Mouse (Mus musculus): ENCODE data around the gene Rnf26. TPM values are rescaled to one million over a fixed set of nuclear protein-coding genes. Genes with fewer than 3 reads are reported as not detected.

The Rnf26 gene
- polyA plus RNA-seq, 1 experiment from 2014 or later = 75.7 TPM

GRCm38 (mm10) chr9:44107110-44107509 is 6.2 kb downstream of the Rnf26 start, which contains the start of gene C1qtnf5:
Gene C1qtnf5, plus strand, starts transcription at chr9:44107245.
- peak; percentile 79 for DNase-seq (ENCODE audit: low spot score)
- Histone ChIP-seq H3K27me3 (replicated peaks; ENCODE audit: control insufficient read depth, insufficient read depth, low read length) (no peaks in the 10 kb centered on the region), H3K9me3 (ENCODE audit: control insufficient read depth, low read length) (no peaks in the 10 kb centered on the region), H3K4me3 (ENCODE audit: low read depth, low read length) (peak within 1 kb of the TSS; percentile 6; the same call in 1 of the 2 replicates), H3K36me3 (ENCODE audit: control insufficient read depth, insufficient read depth, low read length) (peaks cover 28% of the 10 kb centered on the region), H3K9ac (ENCODE audit: low read length) (0 out of 2 replicates have a peak within 1 kb of the TSS, but pooled peaks have one; percentile 10), H3K4me1 (replicated peaks; ENCODE audit: control insufficient read depth, insufficient read depth, low read length) (peaks cover 45% of the 10 kb centered on the region), H3K4me2 (ENCODE audit: low read length) (peak within 1 kb of the TSS; percentile 37), H3K27ac (ENCODE audit: low read depth) (peak within 1 kb of the TSS; percentile 69)
- peak; percentile 44 for ATAC-seq (replicated peaks; ENCODE audit: low FRiP score, low TSS enrichment, low read depth)
- WGBS = 37% methylated on average over 8 of the region's 8 CpGs

GRCm38 (mm10) chr9:44106596-44106995 is 6.7 kb downstream of the Rnf26 start:
- WGBS = 81% methylated on average over 4 of the region's 4 CpGs
- H3K4me1 ChIP-seq (replicated peaks; ENCODE audit: control insufficient read depth, insufficient read depth, low read length) = peaks cover 45% of the 10 kb centered on the region

GRCm38 (mm10) chr9:44106182-44106581 is 7.1 kb downstream of the Rnf26 start:
- Histone ChIP-seq H3K27ac (ENCODE audit: low read depth) (no peak overlapping the region), H3K27me3 (replicated peaks; ENCODE audit: control insufficient read depth, insufficient read depth, low read length) (no peaks in the 10 kb centered on the region), H3K4me1 (replicated peaks; ENCODE audit: control insufficient read depth, insufficient read depth, low read length) (peaks cover 45% of the 10 kb centered on the region), H3K4me3 (ENCODE audit: low read depth, low read length) (no peak overlapping the region), H3K9ac (ENCODE audit: low read length) (no peak overlapping the region), H3K9me3 (ENCODE audit: control insufficient read depth, low read length) (no peaks in the 10 kb centered on the region), H3K36me3 (ENCODE audit: control insufficient read depth, insufficient read depth, low read length) (peaks cover 28% of the 10 kb centered on the region), H3K4me2 (ENCODE audit: low read length) (no peak overlapping the region)
- DNase-seq (ENCODE audit: low spot score) = no peak
- ATAC-seq (replicated peaks; ENCODE audit: low FRiP score, low TSS enrichment, low read depth) = no peak
- 93% methylated on average over 7 of the region's 7 CpGs for WGBS

More at GRCm38 (mm10) chr9:44106596-44106995, 6.7 kb downstream of the Rnf26 start:
- Histone ChIP-seq H3K27me3 (replicated peaks; ENCODE audit: control insufficient read depth, insufficient read depth, low read length) (no peaks in the 10 kb centered on the region), H3K4me2 (ENCODE audit: low read length) (no peak overlapping the region), H3K27ac (ENCODE audit: low read depth) (peak overlapping the region; percentile 69; the same call in 1 of the 2 replicates), H3K9ac (ENCODE audit: low read length) (no peak overlapping the region), H3K9me3 (ENCODE audit: control insufficient read depth, low read length) (no peaks in the 10 kb centered on the region), H3K36me3 (ENCODE audit: control insufficient read depth, insufficient read depth, low read length) (peaks cover 28% of the 10 kb centered on the region), H3K4me3 (ENCODE audit: low read depth, low read length) (no peak overlapping the region)
- DNase-seq (ENCODE audit: low spot score) = no peak
- ATAC-seq (replicated peaks; ENCODE audit: low FRiP score, low TSS enrichment, low read depth) = no peak

- DNase-seq (ENCODE audit: low spot score) (no peak), ATAC-seq (replicated peaks; ENCODE audit: low FRiP score, low TSS enrichment, low read depth) (no peak)
- WGBS = 85% methylated on average over 10 of the region's 10 CpGs
- Histone ChIP-seq H3K27me3 (replicated peaks; ENCODE audit: control insufficient read depth, insufficient read depth, low read length) (no peaks in the 10 kb centered on the region), H3K9ac (ENCODE audit: low read length) (no peak overlapping the region), H3K4me1 (replicated peaks; ENCODE audit: control insufficient read depth, insufficient read depth, low read length) (peaks cover 45% of the 10 kb centered on the region), H3K4me3 (ENCODE audit: low read depth, low read length) (no peak overlapping the region), H3K4me2 (ENCODE audit: low read length) (no peak overlapping the region), H3K36me3 (ENCODE audit: control insufficient read depth, insufficient read depth, low read length) (peaks cover 28% of the 10 kb centered on the region), H3K9me3 (ENCODE audit: control insufficient read depth, low read length) (no peaks in the 10 kb centered on the region), H3K27ac (ENCODE audit: low read depth) (no peak overlapping the region)
These were observed 7.5 kb downstream of the Rnf26 start for GRCm38 (mm10) chr9:44105781-44106180.

GRCm38 (mm10) chr9:44104881-44105280 is 8.4 kb downstream of the Rnf26 start:
- Histone ChIP-seq H3K4me3 (ENCODE audit: low read depth, low read length) (no peak overlapping the region), H3K27me3 (replicated peaks; ENCODE audit: control insufficient read depth, insufficient read depth, low read length) (no peaks in the 10 kb centered on the region), H3K36me3 (ENCODE audit: control insufficient read depth, insufficient read depth, low read length) (peaks cover 28% of the 10 kb centered on the region), H3K4me1 (replicated peaks; ENCODE audit: control insufficient read depth, insufficient read depth, low read length) (peaks cover 38% of the 10 kb centered on the region), H3K9me3 (ENCODE audit: control insufficient read depth, low read length) (no peaks in the 10 kb centered on the region), H3K4me2 (ENCODE audit: low read length) (no peak overlapping the region), H3K9ac (ENCODE audit: low read length) (no peak overlapping the region), H3K27ac (ENCODE audit: low read depth) (no peak overlapping the region)
- DNase-seq (ENCODE audit: low spot score) (no peak), ATAC-seq (replicated peaks; ENCODE audit: low FRiP score, low TSS enrichment, low read depth) (no peak)
- 87% methylated on average over 7 of the region's 7 CpGs for WGBS

GRCm38 (mm10) chr9:44101490-44101889 is 11.8 kb downstream of the Rnf26 start, which contains the start of gene Mfrp:
Gene Mfrp, plus strand, starts transcription at chr9:44101729.
- Histone ChIP-seq H3K36me3 (ENCODE audit: control insufficient read depth, insufficient read depth, low read length) (peaks cover 18% of the 10 kb centered on the region), H3K9me3 (ENCODE audit: control insufficient read depth, low read length) (no peaks in the 10 kb centered on the region), H3K4me2 (ENCODE audit: low read length) (no peak within 1 kb of the TSS), H3K27me3 (replicated peaks; ENCODE audit: control insufficient read depth, insufficient read depth, low read length) (no peaks in the 10 kb centered on the region), H3K4me1 (replicated peaks; ENCODE audit: control insufficient read depth, insufficient read depth, low read length) (peaks cover 4% of the 10 kb centered on the region), H3K9ac (ENCODE audit: low read length) (no peak within 1 kb of the TSS), H3K4me3 (ENCODE audit: low read depth, low read length) (no peak within 1 kb of the TSS), H3K27ac (ENCODE audit: low read depth) (no peak within 1 kb of the TSS)
- WGBS = 73% methylated on average over 9 of the region's 9 CpGs
- ATAC-seq (replicated peaks; ENCODE audit: low FRiP score, low TSS enrichment, low read depth) = no peak
- DNase-seq (ENCODE audit: low spot score) = no peak

GRCm38 (mm10) chr9:44096536-44096935 is 16.8 kb downstream of the Rnf26 start:
- Histone ChIP-seq H3K4me2 (ENCODE audit: low read length) (no peak overlapping the region), H3K9me3 (ENCODE audit: control insufficient read depth, low read length) (no peaks in the 10 kb centered on the region), H3K4me3 (ENCODE audit: low read depth, low read length) (no peak overlapping the region), H3K27me3 (replicated peaks; ENCODE audit: control insufficient read depth, insufficient read depth, low read length) (no peaks in the 10 kb centered on the region), H3K4me1 (replicated peaks; ENCODE audit: control insufficient read depth, insufficient read depth, low read length) (no peaks in the 10 kb centered on the region), H3K36me3 (ENCODE audit: control insufficient read depth, insufficient read depth, low read length) (peaks cover 22% of the 10 kb centered on the region), H3K27ac (ENCODE audit: low read depth) (no peak overlapping the region), H3K9ac (ENCODE audit: low read length) (no peak overlapping the region)
- no peak for ATAC-seq (replicated peaks; ENCODE audit: low FRiP score, low TSS enrichment, low read depth)
- DNase-seq (ENCODE audit: low spot score) = no peak
- 35% methylated on average over 9 of the region's 9 CpGs for WGBS

- Histone ChIP-seq H3K4me2 (ENCODE audit: low read length) (no peak overlapping the region), H3K9ac (ENCODE audit: low read length) (no peak overlapping the region), H3K4me1 (replicated peaks; ENCODE audit: control insufficient read depth, insufficient read depth, low read length) (no peaks in the 10 kb centered on the region), H3K9me3 (ENCODE audit: control insufficient read depth, low read length) (no peaks in the 10 kb centered on the region), H3K27ac (ENCODE audit: low read depth) (no peak overlapping the region), H3K4me3 (ENCODE audit: low read depth, low read length) (no peak overlapping the region), H3K27me3 (replicated peaks; ENCODE audit: control insufficient read depth, insufficient read depth, low read length) (no peaks in the 10 kb centered on the region), H3K36me3 (ENCODE audit: control insufficient read depth, insufficient read depth, low read length) (peaks cover 27% of the 10 kb centered on the region)
- no peak for DNase-seq (ENCODE audit: low spot score)
- 94% methylated on average over 9 of the region's 9 CpGs for WGBS
- no peak for ATAC-seq (replicated peaks; ENCODE audit: low FRiP score, low TSS enrichment, low read depth)
These were observed 17.5 kb downstream of the Rnf26 start for GRCm38 (mm10) chr9:44095781-44096180.

- H3K9ac ChIP-seq (ENCODE audit: low read length) = no peak overlapping the region
- WGBS = 82% methylated on average over 3 of the region's 3 CpGs
- H3K4me1 ChIP-seq (replicated peaks; ENCODE audit: control insufficient read depth, insufficient read depth, low read length) = no peaks in the 10 kb centered on the region
- H3K27ac ChIP-seq (ENCODE audit: low read depth) = no peak overlapping the region
- peaks cover 27% of the 10 kb centered on the region for H3K36me3 ChIP-seq (ENCODE audit: control insufficient read depth, insufficient read depth, low read length)
- H3K4me2 ChIP-seq (ENCODE audit: low read length) = no peak overlapping the region
- H3K27me3 ChIP-seq (replicated peaks; ENCODE audit: control insufficient read depth, insufficient read depth, low read length) = no peaks in the 10 kb centered on the region
- no peak overlapping the region for H3K4me3 ChIP-seq (ENCODE audit: low read depth, low read length)
- DNase-seq (ENCODE audit: low spot score) (no peak), ATAC-seq (replicated peaks; ENCODE audit: low FRiP score, low TSS enrichment, low read depth) (no peak)
- H3K9me3 ChIP-seq (ENCODE audit: control insufficient read depth, low read length) = no peaks in the 10 kb centered on the region
These were observed 18.6 kb downstream of the Rnf26 start for GRCm38 (mm10) chr9:44094737-44095136.
